Mouse (Mus musculus): ENCODE data around the gene Xlr3c.
A peak's percentile ranks its signal among the peaks of the same experiment; 100 is the strongest.
"Not testable (repeated sequence)": the region's sequence is repeated elsewhere in the genome, so short reads cannot be mapped to it uniquely, and the experiment has no call there.

The Xlr3c gene

GRCm38 (mm10) chrX:73265270-73265669, at the start of gene Xlr3c:
Gene Xlr3c, minus strand, starts transcription at chrX:73265390.
- not testable (repeated sequence) for DNase-seq (ENCODE audit: low spot score)

- DNase-seq (ENCODE audit: low spot score), result no peak
These were observed 47.3 kb upstream of the Xlr3c start for GRCm38 (mm10) chrX:73312522-73312921.

- peak; percentile 55 for DNase-seq (ENCODE audit: low spot score)
These were observed 30.6 kb upstream of the Xlr3c start for GRCm38 (mm10) chrX:73295745-73296144.

GRCm38 (mm10) chrX:73292876-73293275, 27.7 kb upstream of the Xlr3c start, which contains the start of the genes Xlr5a and Xlr5c:
Gene Xlr5a, minus strand, starts transcription at chrX:73292976.
Gene Xlr5c, minus strand, starts transcription at chrX:73292976.
- DNase-seq (ENCODE audit: low spot score), result not testable (repeated sequence)

- DNase-seq (ENCODE audit: low spot score), result not testable (repeated sequence)
These were observed 2.8 kb downstream of the Xlr3c start for GRCm38 (mm10) chrX:73262428-73262827.

- DNase-seq (ENCODE audit: low spot score), result not testable (repeated sequence)
These were observed 22.3 kb downstream of the Xlr3c start, which contains the start of gene Xlr4c for GRCm38 (mm10) chrX:73242821-73243325. Gene Xlr4c, minus strand, starts transcription at chrX:73243130.

- no peak for DNase-seq (ENCODE audit: low spot score)
These were observed 35.9 kb downstream of the Xlr3c start for GRCm38 (mm10) chrX:73229288-73229687.

- DNase-seq (ENCODE audit: low spot score), result no peak
These were observed 36.5 kb downstream of the Xlr3c start for GRCm38 (mm10) chrX:73228606-73229214.

GRCm38 (mm10) chrX:73227914-73228605, 37.1 kb downstream of the Xlr3c start, which contains the start of gene F8a:
Gene F8a, plus strand, starts transcription at chrX:73228291.
- DNase-seq (ENCODE audit: low spot score), result peak; percentile 77

GRCm38 (mm10) chrX:73225365-73225764, 39.8 kb downstream of the Xlr3c start:
- no peak for DNase-seq (ENCODE audit: low spot score)

GRCm38 (mm10) chrX:73213819-73214564, 51.2 kb downstream of the Xlr3c start, which contains the start of gene Xlr4b:
Gene Xlr4b, plus strand, starts transcription at chrX:73214333.
- not testable (repeated sequence) for DNase-seq (ENCODE audit: low spot score)

Measured in yolk sac, embryonic 10.5 days (tissue).